Mouse (Mus musculus) left cerebral cortex, adult 11 months (tissue): ENCODE results near the gene Snx29.

Experiments
- DNase-seq: peaks from one replicate; pipeline ENCODE4 v3.0.0; 2022; ENCODE audit warnings: low spot score

Gene Snx29

DNA sequence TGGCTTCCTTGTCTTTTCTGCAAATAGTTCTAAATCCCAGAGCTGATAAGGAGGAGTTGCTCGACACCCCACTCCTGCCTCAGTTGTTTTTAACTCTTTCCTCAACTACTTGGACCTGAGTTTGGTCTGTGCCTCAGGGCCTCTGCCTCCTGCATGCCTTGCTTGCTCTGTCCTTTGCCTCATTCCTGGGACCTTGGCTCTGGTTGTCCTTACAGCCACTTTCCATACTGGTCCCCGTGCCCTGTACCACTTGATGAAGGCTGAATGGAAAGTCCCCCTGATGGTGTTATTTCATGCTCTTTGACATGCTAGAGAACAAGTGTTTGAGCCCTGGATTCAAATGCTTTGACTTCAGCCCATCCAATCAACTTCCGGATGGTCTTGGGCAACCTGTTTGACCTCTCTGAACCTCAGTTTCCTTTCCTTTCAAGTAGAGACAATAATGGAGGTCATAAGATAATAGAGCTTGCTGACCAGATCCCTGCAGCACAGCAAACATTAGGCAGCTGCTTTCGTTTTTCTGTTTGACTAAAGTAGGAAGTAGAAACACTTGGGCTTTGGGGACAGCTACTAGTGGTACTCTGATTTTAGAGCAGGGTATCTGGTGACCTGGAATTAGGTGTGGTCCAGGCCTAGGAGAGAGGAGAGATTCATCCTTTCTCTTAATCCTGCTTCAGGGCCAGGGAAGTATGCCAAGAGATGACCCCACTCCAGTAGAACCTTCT, 365.7 kb downstream of the Snx29 start:
- no peak for DNase-seq

GRCm38 (mm10) chr16:11690097-11690496, 367.4 kb downstream of the Snx29 start:
- DNase-seq = no peak

DNA sequence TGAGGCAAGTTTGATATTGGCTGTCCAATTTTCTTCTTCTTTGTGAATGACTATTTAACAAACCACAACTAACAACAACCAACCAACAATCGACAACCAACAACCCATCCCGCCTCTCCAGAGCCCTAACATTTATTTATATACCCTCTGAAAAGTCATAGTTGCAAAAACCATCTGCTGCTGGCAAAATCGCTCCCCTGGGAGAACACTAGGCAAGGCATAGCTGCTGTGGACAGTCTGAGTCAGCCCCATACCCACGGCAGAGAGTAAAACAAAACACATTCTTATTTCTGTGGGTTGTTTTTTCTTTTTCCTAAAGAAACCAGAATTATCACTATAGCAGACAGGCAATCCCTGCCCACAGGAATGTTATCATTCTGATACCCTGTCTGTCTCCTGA, 368.0 kb downstream of the Snx29 start:
- no peak for DNase-seq

- peak; percentile 31 for DNase-seq
Measured at GRCm38 (mm10) chr16:11691487-11692200, 368.9 kb downstream of the Snx29 start.

- no peak for DNase-seq
Measured at GRCm38 (mm10) chr16:11692744-11693143, 370.0 kb downstream of the Snx29 start.

DNA sequence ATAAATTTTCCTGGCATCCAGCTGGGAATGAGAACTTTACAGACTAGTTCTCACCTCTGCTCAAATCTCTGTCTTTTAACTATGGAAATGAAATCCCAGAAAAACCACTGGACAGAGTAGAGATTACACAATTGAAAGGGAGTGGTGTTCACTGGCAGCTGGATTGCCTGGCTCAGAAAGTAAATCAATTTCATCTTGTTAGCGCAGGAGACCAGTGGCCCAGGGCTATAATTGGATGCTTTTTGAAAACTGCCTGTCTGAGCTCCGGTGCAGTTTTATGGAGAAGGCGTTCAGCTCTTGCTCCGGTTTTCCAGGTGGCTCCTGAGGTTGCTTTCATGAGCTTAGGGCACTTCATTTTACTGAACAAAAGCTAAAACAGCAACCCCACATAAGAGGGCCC, 371.7 kb downstream of the Snx29 start:
- no peak for DNase-seq

DNA sequence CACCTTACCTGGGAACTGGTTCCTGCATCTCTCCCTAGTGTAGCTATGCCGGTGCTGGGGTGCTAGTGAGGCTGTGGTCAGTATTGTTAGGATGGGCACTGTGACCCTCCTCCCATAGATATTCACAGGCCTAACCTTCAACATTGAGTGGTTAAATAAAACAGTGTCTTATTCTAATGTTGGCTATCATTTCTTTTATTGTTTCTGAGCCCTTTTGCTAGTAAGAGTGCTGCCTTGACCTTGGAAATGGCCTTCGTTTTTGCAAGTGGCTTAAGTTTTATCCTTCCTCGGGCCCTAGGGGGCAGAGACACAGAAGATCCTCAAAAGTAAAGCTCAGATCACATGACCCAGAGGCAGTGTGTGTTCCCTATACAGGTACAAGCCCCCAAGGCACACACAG, 374.1 kb downstream of the Snx29 start:
- DNase-seq = no peak

DNA sequence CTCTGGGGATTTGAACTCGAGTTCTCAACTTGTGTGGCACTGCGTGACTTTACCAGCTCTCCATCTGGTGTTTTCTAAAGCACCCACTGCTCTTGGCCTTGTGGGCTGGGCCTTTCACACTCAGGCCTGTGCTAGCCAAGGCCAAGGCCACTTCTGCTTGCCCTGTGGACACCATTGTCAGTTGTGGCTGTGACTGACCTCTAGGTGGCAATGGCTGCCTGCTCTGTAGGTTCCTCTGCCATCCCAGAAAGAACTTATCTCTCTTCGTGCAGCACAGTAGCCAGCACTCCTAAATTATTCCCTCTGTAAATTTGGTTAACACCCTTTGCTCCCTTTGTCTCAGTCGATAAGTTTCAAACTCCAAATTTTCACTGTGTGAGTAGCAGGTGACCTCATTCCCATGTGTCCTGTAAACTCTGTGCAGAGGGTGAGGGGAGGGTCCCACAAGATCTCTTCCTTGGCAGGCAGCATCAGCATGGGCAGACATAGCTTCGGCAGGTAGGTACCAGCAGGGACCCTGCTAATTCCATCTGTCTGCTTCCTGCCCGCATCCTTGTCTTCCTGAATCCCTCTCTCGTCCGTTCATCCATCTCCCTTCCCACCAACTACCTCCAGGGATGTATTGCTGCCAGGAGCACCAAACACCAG, 375.1 kb downstream of the Snx29 start:
- peak; percentile 32 for DNase-seq

- DNase-seq = no peak
Measured at GRCm38 (mm10) chr16:11701579-11701978, 378.9 kb downstream of the Snx29 start.

DNA sequence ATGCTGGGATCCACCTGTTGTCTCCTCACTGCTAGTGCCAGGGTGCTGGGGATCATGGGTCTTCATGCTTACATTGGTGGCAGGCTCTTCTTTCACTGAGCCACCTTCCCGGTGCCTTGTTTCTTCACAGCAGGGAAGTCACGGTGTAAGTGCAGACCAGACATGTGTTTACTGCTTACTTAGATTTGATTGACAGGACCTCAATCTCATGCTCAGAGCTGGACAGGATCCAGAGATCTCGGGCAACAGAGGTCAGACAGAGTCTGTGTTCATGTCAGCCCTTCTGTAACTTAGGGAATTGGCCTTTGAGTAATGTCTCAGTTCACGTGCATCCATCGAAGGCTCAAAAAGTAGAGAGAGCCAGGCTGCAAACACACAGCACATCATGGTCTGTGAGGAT, 381.4 kb downstream of the Snx29 start:
- DNase-seq = no peak

GRCm38 (mm10) chr16:11705456-11705855, 382.7 kb downstream of the Snx29 start:
- no peak for DNase-seq

DNA sequence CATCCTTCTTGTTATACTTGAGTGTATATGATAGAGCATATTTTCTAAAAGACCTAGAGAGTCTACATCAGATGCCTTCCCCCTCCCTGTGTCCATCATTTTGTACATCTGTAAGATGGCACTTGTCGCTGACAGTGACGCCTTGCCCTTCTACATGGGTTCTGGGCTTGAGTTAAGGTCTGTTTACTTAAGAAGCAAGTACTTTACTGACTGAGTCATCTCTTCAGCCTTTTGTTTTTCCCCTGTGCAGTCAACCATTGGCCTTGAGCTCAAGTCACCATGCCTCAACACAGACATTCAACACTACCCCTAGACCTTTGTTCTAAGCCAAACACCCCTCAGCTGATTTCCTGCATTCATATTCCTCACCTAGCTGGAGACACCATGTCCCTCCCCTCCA, 385.4 kb downstream of the Snx29 start:
- DNase-seq = no peak

- no peak for DNase-seq
Measured at GRCm38 (mm10) chr16:11709382-11709781, 386.7 kb downstream of the Snx29 start.

DNA sequence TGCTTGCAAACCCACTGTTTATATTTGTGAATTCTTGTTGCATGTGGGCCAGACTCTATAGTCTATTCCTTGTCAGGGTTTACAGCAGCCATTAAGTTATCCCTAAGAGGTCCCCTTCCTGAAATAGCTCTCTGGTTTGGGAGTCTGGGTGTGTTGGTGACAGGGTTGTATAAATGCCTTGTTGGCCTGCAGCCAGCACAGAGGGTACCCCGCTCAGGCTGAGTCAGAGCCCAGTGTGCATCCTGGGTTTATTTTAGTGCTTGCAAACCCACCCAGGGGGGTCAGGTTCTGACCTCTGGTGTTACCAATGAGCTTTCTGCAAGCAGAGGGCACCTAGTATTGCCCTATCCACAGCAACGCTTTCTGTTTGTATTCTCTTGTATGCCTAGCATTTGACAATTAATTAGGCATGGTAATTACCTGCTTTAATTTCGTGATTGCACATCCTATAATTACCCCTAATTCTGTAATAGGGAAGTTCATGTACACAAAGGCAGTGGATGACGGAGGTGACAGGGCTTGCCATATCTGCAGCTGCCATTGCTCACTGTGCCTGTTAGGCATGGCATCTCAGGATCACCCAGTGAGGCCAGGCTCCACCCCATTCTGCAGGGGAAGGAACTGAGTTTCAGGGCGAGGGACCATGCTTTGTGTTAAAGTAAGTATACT, 387.4 kb downstream of the Snx29 start:
- DNase-seq = no peak

DNA sequence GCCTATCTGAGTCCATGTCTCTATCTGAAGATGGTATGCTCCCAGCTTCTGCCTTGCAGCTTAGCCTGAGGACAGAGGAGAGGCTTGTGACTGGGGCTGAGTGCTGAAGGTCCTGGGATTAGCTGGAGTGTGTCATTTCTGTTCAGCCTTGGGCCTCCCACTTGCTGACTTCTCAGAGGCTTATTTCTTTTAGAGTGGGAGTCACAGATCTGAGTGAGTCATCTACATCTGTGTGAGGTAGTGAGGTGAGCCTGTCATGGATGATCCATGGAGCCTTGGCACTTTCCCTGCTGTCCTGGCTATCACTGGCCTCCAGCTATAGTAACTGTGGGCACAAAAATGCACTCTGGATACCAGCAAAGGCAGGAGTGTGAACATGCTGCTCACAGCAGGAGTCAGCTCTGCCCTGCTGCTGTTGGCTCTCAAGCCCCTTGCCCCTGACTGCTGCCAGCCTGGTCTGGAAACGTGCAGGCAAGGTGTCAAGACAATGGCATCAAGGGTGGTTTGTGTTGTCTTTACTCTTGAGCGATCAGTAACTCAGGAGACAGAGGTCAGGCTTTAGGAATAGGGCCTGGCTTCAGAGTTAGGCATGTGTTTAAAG, 390.7 kb downstream of the Snx29 start:
- no peak for DNase-seq

GRCm38 (mm10) chr16:11716932-11717331, 394.2 kb downstream of the Snx29 start:
- DNase-seq = no peak

GRCm38 (mm10) chr16:11725901-11726300, 403.2 kb downstream of the Snx29 start:
- DNase-seq = no peak

- DNase-seq = no peak
Measured at GRCm38 (mm10) chr16:11727331-11727730, 404.6 kb downstream of the Snx29 start.

GRCm38 (mm10) chr16:11728131-11728530, 405.4 kb downstream of the Snx29 start:
- no peak for DNase-seq

DNA sequence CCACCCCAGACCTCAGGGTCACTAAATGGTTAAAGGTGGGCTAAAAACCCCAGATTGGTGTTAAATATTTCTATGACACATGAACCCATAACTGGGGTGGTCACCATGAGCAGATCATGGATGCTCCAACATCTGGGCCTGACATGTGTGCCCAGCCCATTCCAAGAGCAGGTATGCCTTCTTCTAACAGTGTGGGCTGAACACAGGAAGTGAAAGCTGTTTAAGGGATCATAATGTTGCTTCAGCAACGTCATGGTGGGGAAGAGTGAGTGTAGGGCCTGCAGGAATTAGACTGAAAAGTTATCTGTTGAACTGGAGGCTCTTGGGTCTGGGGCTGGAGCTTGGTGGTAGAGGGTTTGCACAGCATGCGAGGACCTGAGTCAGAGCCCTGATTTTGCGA, 405.9 kb downstream of the Snx29 start:
- no peak for DNase-seq

- no peak for DNase-seq
Measured at GRCm38 (mm10) chr16:11729111-11729510, 406.4 kb downstream of the Snx29 start.

DNA sequence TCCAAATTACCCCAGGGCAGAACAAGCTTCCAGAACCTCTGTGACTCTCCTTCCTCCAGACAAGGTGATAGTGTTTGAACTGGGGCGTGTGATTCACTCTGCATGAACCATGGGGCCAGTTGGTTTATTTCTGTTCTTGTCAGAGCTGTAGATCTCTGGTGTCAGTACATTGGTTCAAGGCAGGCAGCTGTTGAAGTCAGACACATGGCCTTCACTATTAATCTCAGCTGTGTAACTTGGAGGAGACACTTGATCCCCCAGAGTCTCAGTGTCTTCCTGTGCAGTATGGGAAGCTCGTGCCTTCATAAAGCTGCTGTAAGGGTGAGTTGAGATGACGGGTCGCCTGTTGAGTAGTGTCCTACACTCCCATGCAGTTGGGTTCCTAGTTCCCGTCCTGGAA, 407.1 kb downstream of the Snx29 start:
- DNase-seq = no peak
